Mouse (Mus musculus) G1E (cell line): ENCODE data around the gene Myo15.

Source experiments
- CTCF ChIP-seq: IDR thresholded peaks from 2 replicates; pipeline ENCODE4 v1.5.1; 2012; ENCODE audit warnings: low read depth, low read length, inconsistent platforms, mixed read lengths
- GATA2 ChIP-seq: IDR thresholded peaks from 2 replicates; pipeline ENCODE4 v1.6.1; 2012; ENCODE audit warnings: low read depth, low read length, inconsistent platforms, borderline replicate concordance
- TAL1 ChIP-seq: conservative IDR thresholded peaks from 2 replicates; pipeline ENCODE4 v1.6.1; 2012; ENCODE audit warnings: low read depth, low read length, inconsistent platforms, mixed read lengths

- TF ChIP-seq CTCF (peak; percentile 97), TAL1 (no peak), GATA2 (no peak)
Observed at GRCm38 (mm10) chr11:60559342-60559741, 90.2 kb downstream of the Myo15 start.
